Mouse (Mus musculus) G1E (cell line): Measurements from ENCODE around the gene Il22ra1.

Experiments used
- CTCF ChIP-seq: IDR thresholded peaks from 2 replicates; pipeline ENCODE4 v1.5.1; 2012; ENCODE audit warnings: low read depth, low read length, inconsistent platforms, mixed read lengths
- GATA1 ChIP-seq: IDR thresholded peaks from 2 replicates; pipeline ENCODE4 v1.6.1; 2012; ENCODE audit warnings: borderline replicate concordance, low read length, inconsistent platforms, mixed read lengths

GRCm38 (mm10) chr4:135730951-135731350, 3.0 kb downstream of the Il22ra1 start:
- TF ChIP-seq CTCF: no peak
- no peak for TF ChIP-seq GATA1
